Mouse (Mus musculus): ENCODE data around the gene Nectin2.

Gene Nectin2

GRCm38 (mm10) chr7:19769001-19769400 is 18.7 kb upstream of the Nectin2 start:
- DNase-seq (ENCODE audit: low spot score) = no peak

DNA sequence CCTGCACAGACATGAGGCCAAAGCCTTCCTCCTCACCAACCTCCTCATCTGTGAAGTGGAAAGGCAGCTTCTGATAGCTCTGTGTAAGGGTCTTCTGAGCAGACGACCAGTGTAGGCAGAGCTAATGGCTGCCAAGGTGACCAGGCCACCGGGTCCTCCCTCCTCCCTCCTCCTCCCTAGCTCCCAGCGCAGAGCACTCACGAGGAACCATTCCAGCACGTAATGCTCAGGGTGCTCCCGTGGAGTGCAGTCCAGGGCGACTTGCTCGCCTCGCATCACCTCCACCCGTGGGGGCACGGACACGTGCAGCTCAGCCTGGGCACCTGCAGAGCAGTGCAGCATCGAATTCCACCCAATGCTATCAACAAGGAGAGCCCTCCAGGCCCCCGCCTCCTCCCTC is 18.0 kb upstream of the Nectin2 start:
- DNase-seq (ENCODE audit: low spot score) = no peak

GRCm38 (mm10) chr7:19764581-19764980 is 14.3 kb upstream of the Nectin2 start:
- no peak for DNase-seq (ENCODE audit: low spot score)

DNA sequence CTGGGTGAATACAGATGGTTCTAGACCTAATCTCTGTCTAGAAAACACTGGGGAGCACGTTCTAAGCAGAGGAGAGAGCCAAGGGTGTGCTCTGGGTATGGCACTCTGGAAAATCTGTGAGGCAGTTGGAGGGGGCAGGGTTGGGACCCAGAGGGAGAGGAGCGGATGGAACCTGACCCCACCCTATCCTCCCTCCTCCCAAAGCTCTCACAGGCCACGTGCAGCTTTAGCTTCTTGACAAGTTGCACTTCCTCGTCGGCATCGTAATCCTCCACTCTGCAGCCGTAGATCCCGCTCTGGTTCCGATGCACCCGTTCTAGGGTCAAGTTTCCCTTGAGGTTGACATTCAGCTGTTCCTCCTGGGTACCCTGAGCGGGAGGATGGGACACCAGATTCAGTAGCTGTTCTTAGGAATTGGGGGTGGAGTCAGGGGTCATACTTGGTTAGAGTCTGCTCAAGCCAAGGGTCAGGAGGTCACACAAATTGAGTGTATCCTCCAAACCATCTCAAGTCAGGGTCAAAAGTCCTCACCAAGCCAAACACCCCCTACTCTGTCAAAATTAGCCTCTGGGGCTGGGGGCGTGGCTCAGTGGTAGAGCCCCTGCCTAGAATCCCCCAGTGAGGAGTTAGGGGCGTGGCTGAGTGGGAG is 13.7 kb upstream of the Nectin2 start:
- DNase-seq (ENCODE audit: low spot score) = no peak

GRCm38 (mm10) chr7:19762283-19762682 is 12.0 kb upstream of the Nectin2 start:
- no peak for DNase-seq (ENCODE audit: low spot score)

DNA sequence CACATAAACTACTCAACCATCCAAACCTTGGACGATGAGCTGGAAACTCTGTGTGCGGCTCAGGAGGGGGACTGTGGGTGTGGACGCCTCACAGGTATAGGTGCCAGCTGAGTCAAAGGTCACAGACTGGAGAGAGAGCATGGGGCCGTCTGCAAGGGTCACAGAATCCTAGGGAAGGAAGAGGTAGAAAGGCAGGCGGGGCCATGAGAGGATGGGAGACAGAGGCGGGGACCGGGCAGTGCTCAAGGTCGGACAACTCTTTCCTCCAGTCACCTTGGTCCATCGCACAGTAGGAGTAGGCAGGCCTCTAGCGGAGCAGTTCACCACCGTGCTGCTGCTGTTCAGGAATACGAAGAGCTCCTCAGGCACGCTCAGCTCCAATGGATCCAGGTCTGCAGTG is 9.7 kb upstream of the Nectin2 start:
- DNase-seq (ENCODE audit: low spot score) = no peak

DNA sequence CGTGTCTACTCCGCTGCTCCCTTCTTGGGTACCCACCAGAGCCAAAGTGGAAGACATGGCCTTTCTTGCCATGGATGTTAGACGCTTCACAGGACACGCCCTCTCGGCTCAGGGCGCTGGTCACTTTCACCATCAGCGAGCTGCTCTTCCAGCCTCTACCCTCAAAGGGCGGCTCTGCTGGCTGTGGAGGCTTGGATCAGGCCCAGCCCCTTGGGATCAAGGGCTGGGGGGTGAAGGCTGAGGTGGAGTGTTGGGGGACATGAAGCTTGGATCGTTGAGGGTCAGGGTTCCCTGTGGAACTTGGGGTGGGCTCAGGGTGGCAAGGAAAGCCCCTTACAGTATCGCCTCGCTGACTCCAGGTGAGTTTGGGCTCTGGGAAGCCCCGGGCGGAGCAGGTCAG is 8.3 kb upstream of the Nectin2 start:
- DNase-seq (ENCODE audit: low spot score) = no peak

- peak; percentile 60 for DNase-seq (ENCODE audit: low spot score)
These were observed 5.8 kb upstream of the Nectin2 start for GRCm38 (mm10) chr7:19755851-19756786.

DNA sequence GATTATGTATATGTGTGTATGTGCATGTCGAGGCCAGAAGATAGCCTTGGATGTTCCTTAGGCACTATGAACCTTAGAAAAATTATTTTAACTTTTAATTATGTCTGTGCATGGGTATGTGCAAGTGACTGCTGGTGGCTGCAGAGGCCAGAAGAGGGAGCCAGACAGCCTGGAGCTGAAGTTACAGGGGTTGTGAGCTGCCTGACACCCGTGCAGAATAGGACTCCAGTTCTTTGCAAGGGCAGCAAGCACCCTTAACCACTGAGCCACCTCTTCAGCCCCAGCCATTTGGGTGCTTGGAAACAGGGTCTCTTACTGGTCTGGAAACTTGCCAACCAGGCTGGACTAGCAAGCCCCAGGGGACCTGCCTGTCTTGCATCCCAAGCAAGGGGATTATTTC is 4.7 kb upstream of the Nectin2 start:
- no peak for DNase-seq (ENCODE audit: low spot score)

DNA sequence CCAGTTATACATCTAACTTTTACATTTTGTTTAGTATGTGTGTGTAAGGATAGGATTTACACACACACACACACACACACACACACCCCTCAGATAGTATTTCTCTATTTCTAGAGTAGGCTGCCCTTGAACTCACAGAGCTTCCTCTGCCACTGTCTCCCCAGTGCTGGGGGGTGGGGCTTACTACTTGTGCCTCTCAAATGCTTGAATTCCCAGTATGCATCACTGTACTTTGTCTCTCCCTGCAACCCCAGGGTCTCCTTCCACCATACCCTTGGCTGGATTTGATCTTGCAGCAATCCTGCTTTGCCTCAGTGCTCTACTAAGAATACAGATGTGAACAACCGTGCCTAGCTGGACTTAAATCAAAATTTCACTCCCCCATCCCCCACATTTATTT is 3.8 kb upstream of the Nectin2 start:
- no peak for DNase-seq (ENCODE audit: low spot score)

DNA sequence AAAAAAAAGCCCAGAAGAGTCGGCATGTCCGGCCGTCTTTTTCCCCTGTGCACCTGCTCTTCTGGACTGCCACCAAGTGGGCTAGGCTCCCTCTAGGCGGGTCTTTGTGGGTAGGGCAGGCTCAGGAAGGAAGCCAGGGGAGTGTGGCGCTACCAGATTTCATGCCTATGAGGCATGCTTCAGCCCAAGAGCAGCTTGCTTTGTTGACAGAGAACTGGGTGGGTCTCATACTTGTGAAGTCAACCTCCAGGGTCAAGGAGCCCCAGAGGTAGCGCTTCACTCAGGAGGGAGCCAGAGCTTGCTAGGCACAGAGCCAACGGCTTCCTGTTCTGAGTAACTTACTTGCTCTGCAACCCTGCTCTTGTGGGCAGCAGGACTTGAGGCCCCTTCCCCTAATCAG is 3.3 kb upstream of the Nectin2 start:
- peak; percentile 42 for DNase-seq (ENCODE audit: low spot score)

GRCm38 (mm10) chr7:19752652-19753051 is 2.4 kb upstream of the Nectin2 start:
- DNase-seq (ENCODE audit: low spot score) = no peak

DNA sequence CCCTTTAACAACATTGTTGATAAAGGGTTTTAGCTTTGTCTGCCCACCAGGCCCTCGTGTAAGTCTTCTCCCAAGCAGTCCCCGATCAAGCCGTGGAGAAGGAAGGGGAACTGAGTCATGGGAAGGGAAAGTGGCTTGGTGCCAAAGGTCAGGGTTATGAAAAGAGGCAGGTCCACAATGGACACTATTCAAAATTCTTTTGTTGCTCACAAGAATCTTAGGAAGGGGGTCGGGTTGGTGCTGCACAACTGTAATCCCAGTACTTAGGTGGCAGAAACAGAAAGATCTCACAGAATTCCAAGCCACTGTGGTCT is 744 bp upstream of the Nectin2 start:
- DNase-seq (ENCODE audit: low spot score) = no peak

- peak; percentile 98 for DNase-seq (ENCODE audit: low spot score)
These were observed 680 bp downstream of the Nectin2 start for GRCm38 (mm10) chr7:19749389-19750216.

DNA sequence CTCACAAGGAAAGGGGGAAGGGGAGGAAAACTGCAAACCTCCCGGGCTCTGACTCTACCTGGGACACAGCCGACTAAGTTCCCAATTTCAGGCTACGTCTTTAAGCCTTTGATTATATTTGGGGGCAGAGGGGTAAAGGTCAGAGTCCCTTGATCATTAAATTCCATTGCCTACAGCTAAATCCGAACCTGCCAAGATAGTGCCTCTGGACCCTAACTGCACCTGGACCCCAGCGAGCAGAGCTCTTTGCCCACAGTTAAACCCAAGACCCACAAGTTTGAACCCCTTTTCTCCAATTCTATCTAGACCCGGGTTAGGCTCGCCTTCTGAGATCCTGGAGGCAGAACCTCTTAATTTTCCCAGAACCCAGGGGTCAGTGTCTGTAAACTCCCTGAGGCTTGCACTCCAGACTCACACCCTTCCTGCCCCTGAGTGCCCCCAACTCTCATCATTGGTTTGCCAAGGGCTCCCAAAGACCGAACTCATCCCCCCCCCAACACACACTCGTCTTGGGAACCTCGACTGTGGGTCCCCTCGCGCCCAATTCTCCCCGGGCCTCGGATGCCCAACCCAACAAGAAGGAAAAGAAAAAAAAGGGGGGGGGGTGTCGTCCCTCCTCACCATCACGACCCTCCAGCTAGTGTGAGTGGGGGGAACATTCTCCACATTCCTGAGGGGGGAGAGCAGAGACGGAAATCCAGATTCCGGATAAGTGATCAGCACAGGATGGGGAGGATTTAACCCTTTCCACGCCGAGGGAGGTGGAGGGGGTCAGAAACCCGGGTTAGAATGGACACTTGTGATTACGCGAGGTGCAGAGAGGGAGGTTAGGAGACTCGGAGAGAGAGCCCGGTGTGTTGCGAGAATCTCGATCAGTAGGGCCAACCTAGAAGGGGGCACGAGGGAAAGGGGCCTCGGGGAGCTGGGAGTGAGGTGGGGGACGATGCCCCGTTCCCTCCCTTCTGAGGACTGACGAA is 1.8 kb downstream of the Nectin2 start:
- no peak for DNase-seq (ENCODE audit: low spot score)

GRCm38 (mm10) chr7:19747420-19748218 is 2.7 kb downstream of the Nectin2 start:
- no peak for DNase-seq (ENCODE audit: low spot score)

DNA sequence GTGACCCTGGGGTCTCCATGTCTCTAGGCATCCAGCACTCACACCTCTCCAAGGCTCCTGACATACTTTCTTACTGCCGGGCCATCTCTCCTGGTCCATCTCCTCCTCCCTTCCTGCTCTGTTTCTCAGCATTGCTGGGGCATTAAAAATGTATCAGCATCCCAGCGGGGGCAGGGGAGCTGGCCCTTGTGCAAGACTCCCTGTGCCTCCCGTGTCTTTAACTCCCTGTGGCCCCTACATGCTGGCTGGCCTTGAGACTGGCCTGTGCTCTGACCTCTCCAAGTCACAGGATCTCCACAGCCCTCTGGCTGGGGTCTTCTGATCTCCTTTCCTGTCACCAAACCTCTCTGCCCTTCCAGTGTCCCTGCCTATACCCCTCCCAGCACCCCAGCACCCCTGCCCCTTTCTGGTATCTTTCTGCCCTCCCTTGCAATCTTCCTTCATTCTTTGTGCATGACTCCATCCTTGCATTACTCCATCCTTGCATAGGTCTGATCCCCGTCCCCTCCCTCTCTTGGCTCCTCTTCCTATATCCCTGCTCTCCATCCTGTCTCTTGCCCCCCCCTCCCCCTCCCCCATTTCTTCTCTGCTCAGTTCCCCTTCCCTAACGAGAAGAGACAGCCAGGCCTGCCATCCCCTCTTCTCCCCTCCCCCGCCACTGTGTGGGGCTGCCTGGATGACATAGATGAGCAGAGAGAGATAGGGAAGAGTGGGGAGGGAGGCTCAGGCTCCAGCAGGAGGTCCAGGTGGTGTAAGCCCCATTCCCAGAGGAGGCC is 3.7 kb downstream of the Nectin2 start:
- no peak for DNase-seq (ENCODE audit: low spot score)

- no peak for DNase-seq (ENCODE audit: low spot score)
These were observed 4.3 kb downstream of the Nectin2 start for GRCm38 (mm10) chr7:19745971-19746370.

GRCm38 (mm10) chr7:19744590-19745385 is 5.5 kb downstream of the Nectin2 start:
- DNase-seq (ENCODE audit: low spot score) = no peak
